Mouse (Mus musculus) right cerebral cortex, adult 2 months (tissue): ENCODE results near the gene Gnpnat1.
A peak's percentile ranks its signal among the peaks of the same experiment; 100 is the strongest.
"Not testable (repeated sequence)": the region's sequence is repeated elsewhere in the genome, so short reads cannot be mapped to it uniquely, and the experiment has no call there.

Source experiments
- DNase-seq, 2 experiments: peaks; one replicate each; pipeline ENCODE4 v3.0.0; 2021 to 2022; ENCODE audit warnings: low spot score in 2 of 2

The Gnpnat1 gene

GRCm38 (mm10) chr14:45404813-45405212, at the start of gene Gnpnat1:
Gene Gnpnat1 (minus strand): TSS chr14:45404913.
- DNase-seq = not testable (repeated sequence)

GRCm38 (mm10) chr14:45453538-45454233, 49.0 kb upstream of the Gnpnat1 start:
- DNase-seq = no peak

GRCm38 (mm10) chr14:45452861-45453512, 48.3 kb upstream of the Gnpnat1 start:
- no peak for DNase-seq

GRCm38 (mm10) chr14:45452148-45452547, 47.4 kb upstream of the Gnpnat1 start:
- no peak for DNase-seq

GRCm38 (mm10) chr14:45451090-45451489, 46.4 kb upstream of the Gnpnat1 start:
- DNase-seq = no peak

- DNase-seq = no peak
These were observed 42.1 kb upstream of the Gnpnat1 start for GRCm38 (mm10) chr14:45446777-45447176.

- no peak for DNase-seq
These were observed 40.7 kb upstream of the Gnpnat1 start for GRCm38 (mm10) chr14:45445445-45445844.

GRCm38 (mm10) chr14:45444870-45445269, 40.2 kb upstream of the Gnpnat1 start:
- no peak for DNase-seq

- no peak for DNase-seq
These were observed 38.3 kb upstream of the Gnpnat1 start for GRCm38 (mm10) chr14:45442781-45443560.

GRCm38 (mm10) chr14:45441291-45441690, 36.6 kb upstream of the Gnpnat1 start:
- DNase-seq = no peak

- no peak for DNase-seq
These were observed 34.7 kb upstream of the Gnpnat1 start for GRCm38 (mm10) chr14:45439387-45439786.

- DNase-seq = no peak
These were observed 34.2 kb upstream of the Gnpnat1 start for GRCm38 (mm10) chr14:45438931-45439275.

- DNase-seq = no peak
These were observed 33.7 kb upstream of the Gnpnat1 start for GRCm38 (mm10) chr14:45438250-45438930.

- no peak for DNase-seq
These were observed 29.5 kb upstream of the Gnpnat1 start for GRCm38 (mm10) chr14:45434220-45434619.

GRCm38 (mm10) chr14:45432003-45432402, 27.3 kb upstream of the Gnpnat1 start:
- no peak for DNase-seq

- no peak for DNase-seq
These were observed 25.5 kb upstream of the Gnpnat1 start for GRCm38 (mm10) chr14:45430066-45430842.

- peak; percentile 18 to 36 for DNase-seq
These were observed 18.5 kb upstream of the Gnpnat1 start for GRCm38 (mm10) chr14:45423220-45423619.

GRCm38 (mm10) chr14:45422371-45422770, 17.7 kb upstream of the Gnpnat1 start:
- no peak for DNase-seq

- DNase-seq = no peak
These were observed 14.6 kb upstream of the Gnpnat1 start for GRCm38 (mm10) chr14:45419323-45419722.

- no peak for DNase-seq
These were observed 13.8 kb upstream of the Gnpnat1 start for GRCm38 (mm10) chr14:45418553-45418952.

- no peak for DNase-seq
These were observed 11.6 kb upstream of the Gnpnat1 start for GRCm38 (mm10) chr14:45416265-45416664.
